Mouse (Mus musculus) myocyte (in vitro differentiated cells): ENCODE results near the gene Msh4.

Source experiments
- CEBPB ChIP-seq: IDR thresholded peaks from 2 replicates; pipeline ENCODE4 v1.6.1; 2011; ENCODE audit warnings: mild to moderate bottlenecking, moderate library complexity; ENCODE audit not compliant: poor library complexity, insufficient read depth, severe bottlenecking
- E2F4 ChIP-seq: IDR thresholded peaks from one replicate; pipeline ENCODE4 v1.6.1; 2011; ENCODE audit warnings: mild to moderate bottlenecking, control low read depth, moderate library complexity; ENCODE audit not compliant: insufficient read depth
- MAX ChIP-seq: IDR thresholded peaks from one replicate; pipeline ENCODE4 v1.6.1; 2011; ENCODE audit warnings: low read depth, mild to moderate bottlenecking, control low read depth
- MYOD1 ChIP-seq, 3 experiments: IDR thresholded peaks; one replicate each; pipeline ENCODE4 v1.6.1; 2011; ENCODE audit warnings: control low read depth in 2 of 3, low read depth in 2 of 3, mild to moderate bottlenecking in 2 of 3, moderate library complexity in 1 of 3; ENCODE audit not compliant: insufficient read length in 2 of 3, control insufficient read depth in 1 of 3
- MYOG ChIP-seq, 3 experiments: IDR thresholded peaks; one replicate each; pipeline ENCODE4 v1.6.1; 2011; ENCODE audit warnings: control low read depth in 2 of 3, low read depth in 2 of 3, mild to moderate bottlenecking in 2 of 3; ENCODE audit not compliant: insufficient read length in 2 of 3, control insufficient read depth in 1 of 3, insufficient read depth in 1 of 3
- POLR2A ChIP-seq: IDR thresholded peaks from one replicate; pipeline ENCODE4 v1.6.1; 2011; ENCODE audit warnings: low read depth, mild to moderate bottlenecking, control low read depth, moderate library complexity; ENCODE audit not compliant: insufficient read length
- POLR2AphosphoS2 ChIP-seq: IDR thresholded peaks from one replicate; pipeline ENCODE4 v1.6.1; 2011; ENCODE audit warnings: low read depth, control low read depth; ENCODE audit not compliant: insufficient read length
- REST ChIP-seq: IDR thresholded peaks from one replicate; pipeline ENCODE4 v1.6.1; 2011; ENCODE audit warnings: mild to moderate bottlenecking, control low read depth, moderate library complexity; ENCODE audit not compliant: insufficient read depth, insufficient read length
- SRF ChIP-seq: IDR thresholded peaks from one replicate; pipeline ENCODE4 v1.6.1; 2011; ENCODE audit warnings: low read depth; ENCODE audit not compliant: control insufficient read depth, insufficient read length
- USF1 ChIP-seq: IDR thresholded peaks from one replicate; pipeline ENCODE4 v1.6.1; 2011; ENCODE audit warnings: low read depth, mild to moderate bottlenecking, control low read depth, moderate library complexity

- TF ChIP-seq USF1 = no peak
- TF ChIP-seq POLR2A = no peak
- TF ChIP-seq MYOD1 (IDR thresholded peaks at IDR 0.05; ENCODE audit: control insufficient read depth in 1 of 3, insufficient read length in 2 of 3, low read depth in 2 of 3) = no peak
- no peak for TF ChIP-seq MAX
- TF ChIP-seq E2F4 = no peak
- no peak for TF ChIP-seq POLR2AphosphoS2
- no peak for TF ChIP-seq MYOG (IDR thresholded peaks at IDR 0.05; ENCODE audit: control insufficient read depth in 1 of 3, insufficient read depth in 1 of 3, insufficient read length in 2 of 3, low read depth in 2 of 3)
- no peak for TF ChIP-seq SRF
- no peak for TF ChIP-seq REST
- TF ChIP-seq CEBPB = no peak
Observed at GRCm38 (mm10) chr3:153888141-153888540, 17.8 kb downstream of the Msh4 start.
